Mouse (Mus musculus) liver, embryonic 14.5 days (tissue): ENCODE measurements at regions not wholly inside any gene's neighbourhood (a gene's known extent, or its start where the extent isn't known, plus 50 kb on each side); places are given as distances from the start of the nearest gene placed in this dataset.

ENCODE experiments used
- CTCF ChIP-seq: IDR thresholded peaks from 2 replicates; pipeline ENCODE4 v1.5.1; 2016; ENCODE audit warnings: antibody characterized with exemption, low read depth, control low read depth
- EP300 ChIP-seq: IDR thresholded peaks from 2 replicates; pipeline ENCODE4 v1.6.1; 2016; ENCODE audit warnings: antibody characterized with exemption, low read depth

DNA sequence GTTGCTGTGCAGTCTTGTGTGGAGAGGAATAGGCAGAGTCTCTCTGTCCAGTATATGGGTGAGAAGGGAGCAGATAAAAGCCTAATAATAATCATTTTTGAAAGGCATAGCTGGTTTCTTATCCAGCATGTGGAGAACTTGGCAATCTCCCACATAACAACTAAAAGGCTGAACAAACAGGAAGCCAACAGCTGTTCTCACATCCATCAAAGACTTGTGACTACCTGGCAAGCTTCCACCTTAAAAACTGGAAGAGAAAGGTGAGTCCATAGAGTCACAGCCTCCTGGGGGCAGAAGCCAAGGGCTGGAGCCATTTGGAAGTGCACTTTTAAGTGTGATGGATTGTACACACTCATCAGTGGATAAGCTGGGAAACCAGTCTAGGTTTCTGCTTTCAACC, 210.5 kb upstream of the Prok2 start:
- TF ChIP-seq CTCF (no peak), EP300 (no peak)
